Mouse (Mus musculus): ENCODE measurements at regions not wholly inside any gene's neighbourhood (a gene's known extent, or its start where the extent isn't known, plus 50 kb on each side); places are given as distances from the start of the nearest gene placed in this dataset.

DNA sequence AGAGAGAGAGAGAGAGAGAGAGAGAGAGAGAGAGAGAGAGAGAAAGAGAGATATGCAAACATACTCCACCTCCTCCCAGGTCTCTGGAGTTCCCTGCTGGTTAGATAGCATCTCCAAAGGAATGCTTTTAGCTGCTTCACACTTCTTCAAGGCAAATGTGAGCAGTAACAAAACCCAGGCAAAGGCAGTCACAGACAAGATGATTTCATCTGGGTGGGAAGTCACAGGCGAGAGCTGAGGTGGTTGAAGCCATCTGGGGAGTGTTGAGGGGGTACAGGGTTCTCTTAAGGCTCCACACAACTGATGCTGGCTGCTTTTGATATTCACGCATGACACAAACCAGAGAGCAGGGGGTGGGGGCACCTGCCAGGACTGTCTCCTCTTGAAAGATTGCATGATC, 322.7 kb upstream of the Mki67 start:
- Histone ChIP-seq H3K27me3 (ENCODE audit: control insufficient read depth) (no peaks in the 10 kb centered on the region), H3K4me3 (replicated peaks) (no peak overlapping the region), H3K36me3 (ENCODE audit: control insufficient read depth) (no peaks in the 10 kb centered on the region), H3K9me3 (ENCODE audit: control insufficient read depth, low read length) (no peaks in the 10 kb centered on the region), H3K4me1 (ENCODE audit: control insufficient read depth) (no peaks in the 10 kb centered on the region)
- no peak for TF ChIP-seq TAL1 (IDR thresholded peaks at IDR 0.05; ENCODE audit: low read length)
- TF ChIP-seq GATA1 (IDR thresholded peaks at IDR 0.05; ENCODE audit: low read length): no peak

DNA sequence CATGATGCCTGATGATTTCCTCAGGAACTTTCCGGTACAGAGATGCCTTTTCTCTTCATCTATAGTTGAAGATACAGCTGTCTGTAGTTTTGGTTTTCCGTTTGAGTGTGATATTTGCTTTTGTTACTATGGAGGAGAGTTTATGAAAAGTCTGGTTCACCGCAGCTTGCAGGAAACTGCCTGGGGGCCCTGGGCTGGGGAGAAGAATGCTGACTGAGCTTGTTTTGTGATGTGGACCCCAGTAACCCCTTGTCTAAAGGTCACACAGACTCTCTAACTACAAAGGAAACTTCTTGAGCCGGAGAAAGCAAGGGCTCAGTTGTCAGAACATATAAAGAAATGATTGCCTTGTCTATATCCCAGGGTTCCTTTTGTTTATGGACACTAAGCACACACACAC, 325.8 kb upstream of the Mki67 start:
- Histone ChIP-seq H3K4me1 (ENCODE audit: control insufficient read depth) (no peaks in the 10 kb centered on the region), H3K9me3 (ENCODE audit: control insufficient read depth, low read length) (no peaks in the 10 kb centered on the region), H3K4me3 (replicated peaks) (no peak overlapping the region), H3K27me3 (ENCODE audit: control insufficient read depth) (no peaks in the 10 kb centered on the region), H3K36me3 (ENCODE audit: control insufficient read depth) (no peaks in the 10 kb centered on the region)
- TF ChIP-seq GATA1 (IDR thresholded peaks at IDR 0.05; ENCODE audit: low read length) (no peak), TAL1 (IDR thresholded peaks at IDR 0.05; ENCODE audit: low read length) (no peak)

DNA sequence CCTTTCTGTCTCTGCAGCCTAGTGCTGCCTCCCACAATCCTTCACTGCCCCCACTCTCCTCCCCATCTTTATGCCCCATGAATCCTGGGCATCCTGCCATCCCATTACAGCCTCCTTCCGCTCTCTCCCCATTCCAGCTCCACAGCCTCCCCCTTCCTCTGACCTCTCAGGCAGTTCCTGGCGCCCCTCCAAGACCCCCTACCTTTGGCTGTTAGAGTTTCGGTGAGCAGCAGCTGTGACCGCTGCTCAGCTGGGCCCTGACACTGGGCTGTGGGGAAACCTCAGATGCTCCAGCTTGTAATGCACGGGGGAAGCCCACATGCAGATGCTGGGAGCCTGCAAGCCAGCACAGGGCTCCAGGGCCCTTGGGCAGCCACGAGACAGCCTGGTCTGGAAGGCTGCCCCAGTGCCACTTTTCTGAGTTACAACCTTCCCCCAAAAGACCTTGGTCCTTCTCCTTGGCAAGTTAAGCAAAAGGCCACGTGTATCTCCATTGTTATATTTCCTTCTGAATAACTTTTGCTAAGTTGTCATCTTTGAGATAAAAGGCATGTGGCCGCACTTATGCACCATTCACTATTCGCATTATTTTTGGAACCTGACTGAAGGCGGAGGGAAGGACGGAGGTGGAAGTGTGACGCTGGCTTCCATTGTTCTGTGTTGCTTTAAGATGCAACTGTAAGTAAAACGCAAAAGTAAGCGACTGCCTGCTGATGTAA, 330.6 kb upstream of the Mki67 start:
- TF ChIP-seq GATA1 (IDR thresholded peaks at IDR 0.05; ENCODE audit: low read length): no peak
- no peak for TF ChIP-seq TAL1 (IDR thresholded peaks at IDR 0.05; ENCODE audit: low read length)
- Histone ChIP-seq H3K36me3 (ENCODE audit: control insufficient read depth) (no peaks in the 10 kb centered on the region), H3K4me1 (ENCODE audit: control insufficient read depth) (no peaks in the 10 kb centered on the region)

DNA sequence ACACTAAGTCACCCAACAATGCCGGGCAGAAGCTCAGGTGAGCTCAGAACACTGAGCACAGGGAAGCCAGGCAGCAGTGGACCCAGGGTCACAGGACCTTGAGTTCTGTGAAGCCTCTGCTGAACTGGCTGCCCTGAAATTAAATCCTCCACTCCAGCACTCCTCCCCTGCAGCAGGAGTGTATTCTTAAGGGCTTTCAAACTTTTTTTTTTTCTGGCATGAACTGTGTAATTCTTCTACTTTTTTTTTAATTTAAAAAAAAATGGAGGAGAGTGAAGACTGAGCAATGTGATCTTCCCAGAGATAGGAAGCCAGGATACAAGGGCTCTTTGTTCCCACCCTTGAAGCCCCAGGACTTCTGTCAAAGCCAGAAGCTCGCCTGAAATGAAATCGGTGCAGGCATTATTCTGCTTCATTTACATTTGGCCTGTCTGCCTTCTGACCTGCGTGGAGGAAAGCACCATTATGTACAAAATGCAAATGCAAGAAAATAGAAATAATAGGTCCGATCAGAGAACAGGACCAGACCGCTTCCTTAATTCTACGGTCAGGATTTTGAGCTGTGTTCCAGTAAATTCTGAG, 331.3 kb upstream of the Mki67 start:
- no peaks in the 10 kb centered on the region for H3K4me1 ChIP-seq (ENCODE audit: control insufficient read depth)
- no peaks in the 10 kb centered on the region for H3K9me3 ChIP-seq (ENCODE audit: control insufficient read depth, low read length)
- no peaks in the 10 kb centered on the region for H3K27me3 ChIP-seq (ENCODE audit: control insufficient read depth)
- no peak for TF ChIP-seq TAL1 (IDR thresholded peaks at IDR 0.05; ENCODE audit: low read length)
- no peak for TF ChIP-seq GATA1 (IDR thresholded peaks at IDR 0.05; ENCODE audit: low read length)
- H3K36me3 ChIP-seq (ENCODE audit: control insufficient read depth): no peaks in the 10 kb centered on the region
- H3K4me3 ChIP-seq (replicated peaks): no peak overlapping the region

More for the DNA sequence above, 330.6 kb upstream of the Mki67 start:
- Histone ChIP-seq H3K9me3 (ENCODE audit: control insufficient read depth, low read length) (no peaks in the 10 kb centered on the region), H3K27me3 (ENCODE audit: control insufficient read depth) (no peaks in the 10 kb centered on the region), H3K4me3 (replicated peaks) (no peak overlapping the region)

DNA sequence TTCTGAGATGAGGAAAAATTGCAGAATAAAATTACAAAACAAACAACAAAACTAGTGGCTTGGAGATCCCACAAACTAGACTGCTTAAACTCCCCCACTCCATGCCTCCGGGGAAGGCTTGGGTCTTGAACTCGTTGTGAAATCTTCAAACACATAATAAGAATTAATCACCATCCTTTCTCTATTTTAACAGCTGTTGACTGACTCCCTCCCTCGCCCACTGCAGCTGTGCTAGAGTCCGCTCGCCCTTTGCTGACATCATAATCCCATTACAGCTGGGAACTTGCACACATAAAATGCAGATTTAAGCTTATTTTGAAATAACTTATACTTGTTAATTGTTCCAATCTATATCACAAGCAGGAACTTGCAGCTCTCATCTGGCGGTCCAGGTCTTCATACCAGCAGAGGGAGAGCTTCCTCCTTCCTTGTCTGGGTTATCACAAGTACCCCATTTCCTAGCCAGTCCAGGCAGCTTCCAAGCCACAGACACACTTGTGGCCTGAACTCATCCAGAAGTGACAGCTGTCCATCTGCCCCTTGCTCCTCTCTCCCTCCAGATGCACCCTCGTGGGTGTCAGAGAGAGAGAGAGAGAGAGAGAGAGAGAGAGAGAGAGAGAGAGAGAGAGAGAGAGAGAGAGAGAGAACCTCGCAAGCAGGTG, 332.9 kb upstream of the Mki67 start:
- no peaks in the 10 kb centered on the region for H3K9me3 ChIP-seq (ENCODE audit: control insufficient read depth, low read length)
- H3K27me3 ChIP-seq (ENCODE audit: control insufficient read depth): no peaks in the 10 kb centered on the region
- H3K4me1 ChIP-seq (ENCODE audit: control insufficient read depth): no peaks in the 10 kb centered on the region
- H3K4me3 ChIP-seq (replicated peaks): no peak overlapping the region
- TF ChIP-seq GATA1 (IDR thresholded peaks at IDR 0.05; ENCODE audit: low read length): no peak
- TF ChIP-seq TAL1 (IDR thresholded peaks at IDR 0.05; ENCODE audit: low read length): no peak
- H3K36me3 ChIP-seq (ENCODE audit: control insufficient read depth): no peaks in the 10 kb centered on the region

DNA sequence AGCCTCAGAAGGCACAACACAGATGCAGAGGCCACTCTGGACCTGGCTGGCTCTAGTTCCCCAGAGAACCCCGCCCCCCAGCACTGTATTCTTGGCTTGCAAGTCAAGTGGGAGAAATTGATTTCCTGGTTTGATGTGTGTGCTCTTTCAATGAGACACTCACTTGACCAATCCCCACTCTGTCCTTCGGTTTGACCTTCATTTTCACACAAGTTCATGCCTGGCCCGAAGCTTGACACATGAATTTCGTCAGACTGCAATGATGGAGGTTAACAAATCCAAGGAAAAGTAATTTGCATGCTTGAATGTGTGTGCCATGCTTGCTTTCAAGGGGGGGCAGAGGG, 333.4 kb upstream of the Mki67 start:
- H3K27me3 ChIP-seq (ENCODE audit: control insufficient read depth): no peaks in the 10 kb centered on the region
- H3K36me3 ChIP-seq (ENCODE audit: control insufficient read depth): no peaks in the 10 kb centered on the region
- TF ChIP-seq TAL1 (IDR thresholded peaks at IDR 0.05; ENCODE audit: low read length) (no peak), GATA1 (IDR thresholded peaks at IDR 0.05; ENCODE audit: low read length) (no peak)
- H3K4me3 ChIP-seq (replicated peaks): no peak overlapping the region
- no peaks in the 10 kb centered on the region for H3K4me1 ChIP-seq (ENCODE audit: control insufficient read depth)
- H3K9me3 ChIP-seq (ENCODE audit: control insufficient read depth, low read length): no peaks in the 10 kb centered on the region

DNA sequence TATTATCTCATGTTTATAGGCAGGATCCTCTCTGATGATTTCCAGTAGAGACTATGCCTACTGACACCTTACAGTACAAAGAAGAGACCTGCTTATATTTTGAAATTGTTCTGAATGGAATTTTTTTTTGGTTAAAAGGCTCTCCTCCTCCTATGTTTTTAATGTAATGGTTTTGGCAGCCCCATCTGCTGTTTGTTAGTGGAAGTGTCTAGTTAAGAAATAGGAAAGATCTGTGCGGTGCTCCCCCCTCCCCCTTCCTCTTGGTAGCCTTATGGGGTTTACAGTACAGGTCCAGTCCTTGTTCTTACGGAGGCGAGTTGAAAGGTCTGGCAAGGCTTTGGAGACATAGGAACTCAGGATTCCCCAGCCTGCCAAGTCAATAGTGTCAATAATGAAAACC, 334.0 kb upstream of the Mki67 start:
- no peaks in the 10 kb centered on the region for H3K9me3 ChIP-seq (ENCODE audit: control insufficient read depth, low read length)
- TF ChIP-seq GATA1 (IDR thresholded peaks at IDR 0.05; ENCODE audit: low read length): no peak
- TF ChIP-seq TAL1 (IDR thresholded peaks at IDR 0.05; ENCODE audit: low read length): no peak
- no peaks in the 10 kb centered on the region for H3K4me1 ChIP-seq (ENCODE audit: control insufficient read depth)
- no peaks in the 10 kb centered on the region for H3K27me3 ChIP-seq (ENCODE audit: control insufficient read depth)
- H3K36me3 ChIP-seq (ENCODE audit: control insufficient read depth): no peaks in the 10 kb centered on the region
- H3K4me3 ChIP-seq (replicated peaks): no peak overlapping the region

DNA sequence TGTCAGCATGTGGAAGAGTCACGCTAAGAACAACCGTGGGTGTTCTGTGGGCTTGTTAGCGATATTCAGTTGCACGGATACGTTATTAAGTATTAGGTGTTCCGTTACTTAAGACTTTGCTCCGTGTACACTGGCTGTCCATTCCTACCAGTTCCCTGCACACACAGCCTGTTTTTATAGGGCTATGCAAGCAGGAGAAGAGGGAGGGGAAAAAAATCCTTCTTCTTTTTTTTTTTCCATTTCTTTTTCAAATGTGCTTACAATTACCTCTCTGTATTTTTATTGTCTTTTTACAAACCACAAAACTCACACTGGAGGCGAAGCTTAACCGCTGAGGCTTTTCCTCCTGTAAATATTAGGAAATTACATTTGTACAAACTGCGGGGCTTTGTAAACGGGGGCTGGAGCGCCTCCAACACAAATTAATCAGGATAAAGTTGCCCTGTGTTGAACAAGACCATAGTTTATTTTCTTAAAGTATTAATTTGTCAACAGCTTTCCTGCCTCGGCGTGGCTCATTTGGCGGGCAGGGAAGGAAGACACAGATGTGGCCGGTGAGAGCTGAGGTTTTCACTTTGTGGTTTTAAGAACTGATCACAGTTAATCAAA, 340.8 kb upstream of the Mki67 start:
- TF ChIP-seq GATA1 (IDR thresholded peaks at IDR 0.05; ENCODE audit: low read length) (no peak), TAL1 (IDR thresholded peaks at IDR 0.05; ENCODE audit: low read length) (no peak)
- Histone ChIP-seq H3K4me1 (ENCODE audit: control insufficient read depth) (no peaks in the 10 kb centered on the region), H3K4me3 (replicated peaks) (no peak overlapping the region), H3K27me3 (ENCODE audit: control insufficient read depth) (no peaks in the 10 kb centered on the region), H3K36me3 (ENCODE audit: control insufficient read depth) (no peaks in the 10 kb centered on the region), H3K9me3 (ENCODE audit: control insufficient read depth, low read length) (no peaks in the 10 kb centered on the region)

DNA sequence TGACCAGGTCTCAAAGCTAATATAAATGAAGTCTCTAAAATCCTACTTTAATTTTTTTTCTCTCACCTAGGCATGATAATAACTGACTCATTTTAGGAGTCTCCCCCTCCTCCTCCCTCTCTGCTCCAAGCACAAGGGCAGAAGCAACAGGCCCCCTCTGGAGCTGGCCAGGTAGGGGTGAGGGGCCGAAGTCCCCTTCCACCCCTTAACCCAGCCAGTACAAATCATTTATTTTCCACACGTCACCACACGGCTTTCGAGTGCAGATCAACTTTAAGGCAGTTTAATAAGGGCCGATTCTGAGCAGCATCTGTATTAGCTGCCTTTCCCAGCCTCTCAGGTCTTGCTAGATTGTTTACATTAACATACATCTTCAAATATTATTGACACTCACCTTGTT, 342.2 kb upstream of the Mki67 start:
- Histone ChIP-seq H3K4me3 (replicated peaks) (no peak overlapping the region), H3K27me3 (ENCODE audit: control insufficient read depth) (no peaks in the 10 kb centered on the region), H3K4me1 (ENCODE audit: control insufficient read depth) (no peaks in the 10 kb centered on the region), H3K36me3 (ENCODE audit: control insufficient read depth) (no peaks in the 10 kb centered on the region), H3K9me3 (ENCODE audit: control insufficient read depth, low read length) (no peaks in the 10 kb centered on the region)
- TF ChIP-seq TAL1 (IDR thresholded peaks at IDR 0.05; ENCODE audit: low read length) (no peak), GATA1 (IDR thresholded peaks at IDR 0.05; ENCODE audit: low read length) (no peak)
